Mouse (Mus musculus): ENCODE measurements around the gene Dpp7. TPM values are rescaled to one million over a fixed set of nuclear protein-coding genes. Genes with fewer than 3 reads are reported as not detected.
A peak's percentile ranks its signal among the peaks of the same experiment; 100 is the strongest.

Dpp7 gene
- polyA plus RNA-seq (2015; fragmentation: Nextera tagmentation; extraction: Ambion mirVana), result 32.8 and 33.2 TPM in 2 replicates

DNA sequence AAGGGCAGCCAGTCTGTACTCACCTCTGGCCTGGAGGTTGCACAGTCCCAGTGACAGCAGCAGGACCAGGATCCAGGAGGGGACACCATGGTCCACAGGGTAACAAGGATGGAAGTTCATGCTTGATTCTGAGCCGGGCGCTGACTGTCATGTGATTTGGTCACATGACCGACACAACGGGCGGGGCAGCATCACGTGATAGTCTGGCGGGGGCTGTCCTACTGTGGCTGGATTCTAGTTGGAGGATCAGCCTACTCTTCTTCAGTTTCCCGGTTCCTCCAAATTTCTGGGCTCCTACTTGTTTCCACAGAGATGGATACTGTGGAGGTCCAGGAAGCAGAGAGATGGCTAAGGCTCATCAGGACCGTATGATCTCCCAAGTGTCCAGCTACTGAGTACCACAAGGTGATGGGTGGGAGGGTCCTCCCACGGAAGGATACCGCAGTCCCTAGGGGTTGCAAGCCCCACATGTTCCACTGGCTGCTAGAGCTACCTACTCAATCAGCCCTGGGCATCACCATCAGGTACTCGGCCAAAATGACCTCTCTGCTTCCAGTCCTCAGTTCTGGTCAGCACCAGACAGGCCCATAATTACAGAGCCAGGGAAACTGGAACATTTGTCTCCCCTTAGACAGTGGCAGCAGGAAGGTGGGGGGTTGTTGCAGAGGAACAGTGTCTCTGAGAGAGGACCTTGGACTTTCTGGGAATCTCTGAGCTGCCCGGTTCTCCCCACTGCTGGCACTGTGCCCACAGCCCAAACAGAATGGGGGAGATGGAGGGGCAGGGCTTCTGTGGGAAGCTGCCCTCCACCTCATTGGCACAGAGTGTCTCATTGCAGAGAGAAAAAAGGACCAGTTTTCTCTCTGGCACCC is at the start of gene Dpp7:
TSS of gene Dpp7 (minus strand) at position 152 of the 872 bp plus-strand sequence.
- 0 out of 2 replicates have a peak within 1 kb of the TSS, but pooled peaks have one; percentile 12 for H3K27ac ChIP-seq (ENCODE audit: low read length)
- WGBS, result 3% methylated on average over 13 of the region's 13 CpGs
- H3K27me3 ChIP-seq (ENCODE audit: insufficient read depth, low read length), result no peaks in the 10 kb centered on the region
- peak; percentile 83 for ATAC-seq (ENCODE audit: low FRiP score, low TSS enrichment)
- peak within 1 kb of the TSS; percentile 71 for H3K9ac ChIP-seq (replicated peaks; ENCODE audit: low read length)
- H3K4me1 ChIP-seq (ENCODE audit: insufficient read depth, low read length), result peaks cover 16% of the 10 kb centered on the region
- peak within 1 kb of the TSS; percentile 62 for H3K4me3 ChIP-seq (ENCODE audit: low read length)
- H3K9me3 ChIP-seq (ENCODE audit: low read length), result no peaks in the 10 kb centered on the region
- H3K4me2 ChIP-seq (replicated peaks; ENCODE audit: low read depth, low read length), result peak within 1 kb of the TSS; percentile 88
- peaks cover 11% of the 10 kb centered on the region for H3K36me3 ChIP-seq (ENCODE audit: insufficient read depth, low read length)

DNA sequence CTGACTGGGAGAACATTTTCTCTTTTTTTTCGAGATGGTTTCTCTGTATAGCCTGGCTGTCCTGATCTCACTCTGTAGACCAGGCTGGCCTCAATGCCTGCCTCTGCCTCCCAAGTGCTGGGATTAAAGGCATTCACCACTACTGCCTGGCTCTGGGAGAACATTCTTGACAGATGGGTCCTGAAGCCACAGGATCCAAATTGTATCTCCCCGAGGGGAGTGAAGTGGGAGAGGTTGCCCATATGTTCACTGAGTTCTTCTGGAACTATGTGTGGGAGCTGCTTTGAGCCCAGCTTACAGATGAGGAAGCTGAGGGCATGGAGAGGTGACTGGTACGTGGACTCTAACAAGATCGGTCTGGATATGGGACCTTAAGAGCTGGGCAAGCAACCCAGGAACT is 47.8 kb upstream of the Dpp7 start:
- WGBS, result 77% methylated on average over 4 of the region's 4 CpGs
- no peaks in the 10 kb centered on the region for H3K36me3 ChIP-seq (ENCODE audit: insufficient read depth, low read length)
- peaks cover 35% of the 10 kb centered on the region for H3K27me3 ChIP-seq (ENCODE audit: insufficient read depth, low read length)
- H3K4me2 ChIP-seq (replicated peaks; ENCODE audit: low read depth, low read length), result peak overlapping the region; percentile 90
- H3K4me1 ChIP-seq (ENCODE audit: insufficient read depth, low read length), result peaks cover 13% of the 10 kb centered on the region
- no peaks in the 10 kb centered on the region for H3K9me3 ChIP-seq (ENCODE audit: low read length)
- no peak for ATAC-seq (ENCODE audit: low FRiP score, low TSS enrichment)
- no peak overlapping the region for H3K9ac ChIP-seq (replicated peaks; ENCODE audit: low read length)
- H3K27ac ChIP-seq (ENCODE audit: low read length), result no peak overlapping the region
- H3K4me3 ChIP-seq (ENCODE audit: low read length), result peak overlapping the region; percentile 81; the same call in 1 of the 2 replicates

DNA sequence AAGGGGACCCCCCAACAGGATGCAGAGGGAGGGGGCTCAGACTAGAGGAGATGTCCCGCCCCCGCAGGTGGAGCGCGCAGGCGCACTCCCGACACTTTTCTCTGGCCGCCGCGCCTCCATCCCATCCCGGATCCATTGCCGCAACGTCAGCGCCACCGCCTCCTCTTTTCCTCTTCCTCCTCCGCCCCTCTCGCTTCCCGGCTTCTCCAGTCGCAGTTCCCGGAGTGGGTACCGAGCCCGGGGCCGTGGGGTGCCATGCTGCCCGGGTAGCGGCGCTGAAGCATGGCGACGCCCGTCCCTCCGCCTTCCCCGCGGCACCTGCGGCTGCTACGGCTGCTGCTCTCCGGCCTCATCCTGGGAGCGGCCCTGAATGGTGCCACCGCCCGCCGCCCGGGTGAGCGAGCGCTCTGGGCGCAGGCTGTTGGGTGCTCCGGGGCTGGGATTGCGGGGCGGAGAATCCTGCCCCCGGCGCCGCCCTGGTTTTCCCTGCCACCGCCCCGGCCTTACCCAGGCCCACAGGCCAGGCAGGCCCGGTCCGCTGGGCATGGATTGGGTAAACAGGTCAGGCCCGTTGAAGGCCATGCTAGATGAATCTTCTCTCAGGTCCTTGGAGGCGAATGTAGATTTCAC is 46.9 kb upstream of the Dpp7 start:
- peak overlapping the region; percentile 75 for H3K9ac ChIP-seq (replicated peaks; ENCODE audit: low read length)
- no peaks in the 10 kb centered on the region for H3K36me3 ChIP-seq (ENCODE audit: insufficient read depth, low read length)
- WGBS, result under 1% methylated on average over 52 of the region's 54 CpGs
- H3K4me3 ChIP-seq (ENCODE audit: low read length), result peak overlapping the region; percentile 81
- H3K27me3 ChIP-seq (ENCODE audit: insufficient read depth, low read length), result peaks cover 41% of the 10 kb centered on the region
- no peaks in the 10 kb centered on the region for H3K9me3 ChIP-seq (ENCODE audit: low read length)
- ATAC-seq (ENCODE audit: low FRiP score, low TSS enrichment), result peak; percentile 52; the same call in 1 of the 2 replicates
- no peak overlapping the region for H3K27ac ChIP-seq (ENCODE audit: low read length)
- H3K4me2 ChIP-seq (replicated peaks; ENCODE audit: low read depth, low read length), result peak overlapping the region; percentile 90
- H3K4me1 ChIP-seq (ENCODE audit: insufficient read depth, low read length), result peaks cover 13% of the 10 kb centered on the region

DNA sequence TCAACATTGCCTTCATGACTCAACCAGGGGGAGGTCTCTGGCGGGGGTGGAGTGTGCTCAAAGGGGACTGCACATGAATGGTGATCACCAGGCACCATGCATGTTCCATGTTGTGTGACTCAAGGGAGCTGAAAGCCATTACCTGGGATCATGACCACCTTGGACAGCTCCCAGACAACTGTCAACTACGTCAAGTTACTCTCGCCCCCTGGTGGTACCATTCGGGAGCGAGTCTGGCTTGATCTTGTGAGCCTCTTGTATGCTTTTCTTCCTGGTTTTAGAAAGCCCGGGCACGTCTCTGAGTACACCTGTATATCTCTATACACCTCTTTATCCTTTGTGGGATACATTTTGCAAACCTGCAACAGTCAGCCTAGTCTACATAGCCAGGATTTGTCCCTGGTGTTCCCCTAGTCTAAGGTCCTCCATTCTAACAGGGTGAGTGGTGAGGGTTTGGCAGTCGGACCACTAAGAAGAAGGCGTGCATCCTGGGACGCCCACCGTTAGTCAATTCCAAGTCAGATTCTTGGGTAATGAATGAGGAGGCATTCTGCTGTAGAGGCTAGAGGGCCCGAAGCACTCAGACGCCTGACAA is 46.3 kb upstream of the Dpp7 start:
- Histone ChIP-seq H3K4me1 (ENCODE audit: insufficient read depth, low read length) (peaks cover 13% of the 10 kb centered on the region), H3K27ac (ENCODE audit: low read length) (no peak overlapping the region), H3K4me2 (replicated peaks; ENCODE audit: low read depth, low read length) (peak overlapping the region; percentile 90), H3K9me3 (ENCODE audit: low read length) (no peaks in the 10 kb centered on the region), H3K36me3 (ENCODE audit: insufficient read depth, low read length) (no peaks in the 10 kb centered on the region), H3K27me3 (ENCODE audit: insufficient read depth, low read length) (peaks cover 47% of the 10 kb centered on the region), H3K4me3 (ENCODE audit: low read length) (peak overlapping the region; percentile 81), H3K9ac (replicated peaks; ENCODE audit: low read length) (peak overlapping the region; percentile 75; the same call in 1 of the 2 replicates)
- peak; percentile 29 for ATAC-seq (ENCODE audit: low FRiP score, low TSS enrichment)
- under 1% methylated on average over 13 of the region's 13 CpGs for WGBS

DNA sequence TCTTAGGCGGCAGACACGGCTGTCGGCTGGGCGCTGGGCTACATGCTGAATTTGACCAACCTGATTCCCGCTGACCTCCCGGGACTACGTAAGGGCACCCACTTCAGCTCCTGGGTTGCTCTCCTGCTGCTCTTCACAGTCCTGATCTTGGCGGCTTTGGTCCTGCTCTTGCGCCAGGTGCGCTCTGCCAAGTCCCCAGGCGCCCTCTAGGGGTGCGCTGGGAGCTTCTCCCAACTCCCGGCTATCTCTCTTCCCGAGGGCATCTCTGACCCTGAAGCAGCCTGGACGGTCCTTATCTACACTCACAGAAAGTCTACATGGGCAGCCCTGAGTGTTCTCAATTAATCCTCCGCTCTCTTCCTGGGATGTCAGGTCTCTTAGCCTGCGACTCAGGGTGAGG is 44.6 kb upstream of the Dpp7 start:
- H3K4me2 ChIP-seq (replicated peaks; ENCODE audit: low read depth, low read length), result peak overlapping the region; percentile 40
- no peaks in the 10 kb centered on the region for H3K9me3 ChIP-seq (ENCODE audit: low read length)
- H3K27me3 ChIP-seq (ENCODE audit: insufficient read depth, low read length), result peaks cover 60% of the 10 kb centered on the region
- H3K36me3 ChIP-seq (ENCODE audit: insufficient read depth, low read length), result no peaks in the 10 kb centered on the region
- peaks cover 22% of the 10 kb centered on the region for H3K4me1 ChIP-seq (ENCODE audit: insufficient read depth, low read length)
- H3K9ac ChIP-seq (replicated peaks; ENCODE audit: low read length), result no peak overlapping the region
- H3K4me3 ChIP-seq (ENCODE audit: low read length), result peak overlapping the region; percentile 14; the same call in 1 of the 2 replicates
- H3K27ac ChIP-seq (ENCODE audit: low read length), result no peak overlapping the region
- WGBS, result 3% methylated on average over 17 of the region's 17 CpGs
- ATAC-seq (ENCODE audit: low FRiP score, low TSS enrichment), result no peak

DNA sequence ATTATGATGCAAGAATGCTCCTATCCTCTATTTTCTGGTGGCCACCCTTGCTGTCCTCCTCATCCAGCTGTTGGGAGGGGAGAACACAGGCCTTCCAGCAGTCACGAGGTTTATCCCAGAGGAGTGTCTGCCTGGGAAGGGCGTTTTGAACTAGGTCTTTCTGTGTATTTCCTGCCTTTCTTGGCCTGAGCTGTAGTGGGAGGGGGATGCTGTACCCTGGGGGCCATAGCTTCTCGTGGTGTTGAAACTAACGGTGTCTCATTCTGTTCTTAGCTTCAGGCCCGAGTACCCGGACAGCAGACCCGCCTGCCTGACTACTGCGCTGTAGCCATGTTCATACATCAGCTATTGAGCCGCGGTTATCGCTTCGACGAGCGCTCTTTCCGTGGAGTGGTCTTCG is 44.1 kb upstream of the Dpp7 start:
- H3K4me3 ChIP-seq (ENCODE audit: low read length), result peak overlapping the region; percentile 14; the same call in 1 of the 2 replicates
- H3K9ac ChIP-seq (replicated peaks; ENCODE audit: low read length), result no peak overlapping the region
- H3K36me3 ChIP-seq (ENCODE audit: insufficient read depth, low read length), result no peaks in the 10 kb centered on the region
- H3K4me2 ChIP-seq (replicated peaks; ENCODE audit: low read depth, low read length), result peak overlapping the region; percentile 40
- ATAC-seq (ENCODE audit: low FRiP score, low TSS enrichment), result no peak
- H3K9me3 ChIP-seq (ENCODE audit: low read length), result no peaks in the 10 kb centered on the region
- H3K27ac ChIP-seq (ENCODE audit: low read length), result no peak overlapping the region
- peaks cover 64% of the 10 kb centered on the region for H3K27me3 ChIP-seq (ENCODE audit: insufficient read depth, low read length)
- H3K4me1 ChIP-seq (ENCODE audit: insufficient read depth, low read length), result peaks cover 26% of the 10 kb centered on the region
- WGBS, result 19% methylated on average over 16 of the region's 16 CpGs

DNA sequence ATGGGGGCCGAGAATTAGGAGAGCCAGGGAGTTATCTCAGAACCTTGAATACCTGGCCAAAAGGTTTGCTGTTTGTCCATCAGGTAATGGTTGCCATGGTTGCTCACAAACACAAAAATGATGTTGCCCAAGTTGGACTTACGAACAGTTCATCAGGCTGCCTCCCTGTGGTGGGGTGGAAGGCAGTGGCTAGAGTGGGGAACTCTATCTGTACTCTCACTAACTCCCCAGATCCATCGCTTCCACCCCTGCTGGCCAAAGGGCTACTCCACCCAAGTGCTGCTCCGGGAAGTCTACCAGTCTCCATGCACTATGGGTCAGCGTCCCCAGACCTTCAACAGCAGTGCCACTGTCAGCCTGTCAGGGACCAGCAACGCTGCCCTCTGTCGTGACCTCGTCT is 42.9 kb upstream of the Dpp7 start, which contains the start of gene Npdc1:
TSS of gene Npdc1 (plus strand) at position 301 of the 400 bp plus-strand sequence.
- Histone ChIP-seq H3K27ac (ENCODE audit: low read length) (no peak within 1 kb of the TSS), H3K4me2 (replicated peaks; ENCODE audit: low read depth, low read length) (no peak within 1 kb of the TSS), H3K4me1 (ENCODE audit: insufficient read depth, low read length) (peaks cover 33% of the 10 kb centered on the region), H3K36me3 (ENCODE audit: insufficient read depth, low read length) (no peaks in the 10 kb centered on the region), H3K9me3 (ENCODE audit: low read length) (no peaks in the 10 kb centered on the region), H3K4me3 (ENCODE audit: low read length) (no peak within 1 kb of the TSS), H3K27me3 (ENCODE audit: insufficient read depth, low read length) (peaks cover 63% of the 10 kb centered on the region), H3K9ac (replicated peaks; ENCODE audit: low read length) (no peak within 1 kb of the TSS)
- ATAC-seq (ENCODE audit: low FRiP score, low TSS enrichment), result no peak
- WGBS, result 74% methylated on average over 8 of the region's 8 CpGs

DNA sequence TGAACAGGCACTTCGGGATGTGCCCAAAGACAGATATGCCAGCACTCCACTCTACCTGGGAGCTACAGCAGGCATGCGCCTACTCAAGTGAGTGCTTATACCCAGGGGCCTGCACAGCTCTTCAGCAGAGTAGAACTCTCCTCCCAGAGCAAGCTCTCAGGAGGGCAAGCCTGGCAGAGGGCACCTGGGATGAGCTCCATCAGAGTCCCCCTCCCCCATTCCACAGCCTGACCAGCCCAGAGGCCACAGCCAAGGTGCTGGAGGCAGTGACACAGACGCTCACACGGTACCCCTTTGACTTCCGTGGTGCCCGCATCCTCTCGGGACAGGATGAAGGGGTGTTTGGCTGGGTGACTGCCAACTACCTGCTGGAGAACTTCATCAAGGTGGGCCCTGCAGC is 41.9 kb upstream of the Dpp7 start:
- ATAC-seq (ENCODE audit: low FRiP score, low TSS enrichment), result no peak
- peaks cover 23% of the 10 kb centered on the region for H3K4me1 ChIP-seq (ENCODE audit: insufficient read depth, low read length)
- H3K9ac ChIP-seq (replicated peaks; ENCODE audit: low read length), result no peak overlapping the region
- no peak overlapping the region for H3K27ac ChIP-seq (ENCODE audit: low read length)
- H3K9me3 ChIP-seq (ENCODE audit: low read length), result no peaks in the 10 kb centered on the region
- 92% methylated on average over 7 of the region's 7 CpGs for WGBS
- H3K4me3 ChIP-seq (ENCODE audit: low read length), result no peak overlapping the region
- no peak overlapping the region for H3K4me2 ChIP-seq (replicated peaks; ENCODE audit: low read depth, low read length)
- H3K27me3 ChIP-seq (ENCODE audit: insufficient read depth, low read length), result peaks cover 59% of the 10 kb centered on the region
- H3K36me3 ChIP-seq (ENCODE audit: insufficient read depth, low read length), result no peaks in the 10 kb centered on the region

DNA sequence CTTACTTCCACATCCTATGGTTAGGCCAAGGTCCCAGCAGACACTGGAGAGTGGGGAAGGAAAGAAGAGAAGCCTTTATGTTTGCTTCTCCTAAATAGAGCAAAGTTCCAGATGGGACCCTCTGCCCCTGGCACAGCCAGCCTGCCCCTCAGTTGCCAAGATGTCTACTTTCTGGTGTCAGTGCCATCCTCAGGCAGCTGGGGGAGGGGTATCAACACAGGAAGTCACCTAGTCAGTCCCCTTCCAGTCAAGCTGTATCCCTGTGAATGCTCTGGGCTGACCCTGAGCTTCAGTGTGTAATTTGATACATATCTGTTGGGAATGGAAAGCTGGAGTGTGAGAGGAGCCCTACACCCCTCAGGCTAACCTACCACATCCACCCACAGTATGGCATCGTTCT is 40.9 kb upstream of the Dpp7 start:
- Histone ChIP-seq H3K4me1 (ENCODE audit: insufficient read depth, low read length) (peaks cover 20% of the 10 kb centered on the region), H3K4me2 (replicated peaks; ENCODE audit: low read depth, low read length) (no peak overlapping the region), H3K36me3 (ENCODE audit: insufficient read depth, low read length) (no peaks in the 10 kb centered on the region), H3K4me3 (ENCODE audit: low read length) (no peak overlapping the region), H3K9me3 (ENCODE audit: low read length) (no peaks in the 10 kb centered on the region), H3K27me3 (ENCODE audit: insufficient read depth, low read length) (peaks cover 58% of the 10 kb centered on the region), H3K9ac (replicated peaks; ENCODE audit: low read length) (no peak overlapping the region), H3K27ac (ENCODE audit: low read length) (no peak overlapping the region)
- 46% methylated on average over 1 of the region's 1 CpGs for WGBS
- no peak for ATAC-seq (ENCODE audit: low FRiP score, low TSS enrichment)

Measured in kidney, embryonic 16.5 days (tissue).